Mouse (Mus musculus): ENCODE measurements around the gene Chrdl2. TPM values are rescaled to one million over a fixed set of nuclear protein-coding genes. Genes with fewer than 3 reads are reported as not detected.

The Chrdl2 gene
- 0.21 and 0.54 TPM in 2 replicates for polyA plus RNA-seq (2012; rRNA removed)

DNA sequence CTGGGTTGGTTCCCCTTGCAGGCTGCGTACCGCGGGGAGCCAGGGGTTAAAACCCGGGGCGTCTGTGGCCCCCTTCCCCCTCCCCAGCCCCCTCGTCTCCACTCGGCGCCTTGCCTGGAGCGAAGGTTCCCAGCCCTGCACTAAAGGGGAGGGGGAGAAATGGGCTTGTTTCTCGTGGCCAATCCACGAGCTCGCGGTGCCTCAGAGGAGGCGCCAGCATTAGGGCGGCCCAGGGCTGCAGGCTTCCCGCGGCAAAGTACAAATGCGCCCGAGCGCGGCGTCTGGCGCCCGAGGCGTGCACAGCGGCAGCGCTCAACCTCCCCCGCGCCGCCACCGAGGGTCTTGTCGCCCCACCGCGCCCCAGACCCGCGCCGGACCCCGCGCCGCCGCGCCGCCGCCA is at the start of gene Chrdl2:
TSS of gene Chrdl2 (plus strand) at position 383 of the 400 bp plus-strand sequence.

GRCm38 (mm10) chr7:99980132-99980591 is 25.8 kb upstream of the Chrdl2 start, which contains the start of gene Rnf169:
TSS of gene Rnf169 (minus strand) at chr7:99980448.

Other genes with a start within 250 kb of the Chrdl2 start
- not detected in 2 replicates for gene Olfr521, start 242.7 kb upstream of the Chrdl2 start, polyA plus RNA-seq (2012; rRNA removed)
- gene Neu3, start 177.8 kb upstream of the Chrdl2 start, polyA plus RNA-seq (2012; rRNA removed): 1.8 and 2.1 TPM in 2 replicates
- 0.49 and 0.52 TPM in 2 replicates for gene Xrra1, start 147.1 kb upstream of the Chrdl2 start, polyA plus RNA-seq (2012; rRNA removed)
- 100 and 114 TPM in 2 replicates for gene Spcs2, start 142.7 kb upstream of the Chrdl2 start, polyA plus RNA-seq (2012; rRNA removed)
- gene Rnf169, start 25.7 kb upstream of the Chrdl2 start, polyA plus RNA-seq (2012; rRNA removed): 8.7 and 9.6 TPM in 2 replicates
- gene Pold3, start 115.4 kb downstream of the Chrdl2 start, polyA plus RNA-seq (2012; rRNA removed): 52.0 and 54.3 TPM in 2 replicates
- 10.7 and 11.5 TPM in 2 replicates for gene Lipt2, start 153.1 kb downstream of the Chrdl2 start, polyA plus RNA-seq (2012; rRNA removed)
- 2.5 and 3.2 TPM in 2 replicates for gene Kcne3, start 170.3 kb downstream of the Chrdl2 start, polyA plus RNA-seq (2012; rRNA removed)
- gene Pgm2l1, start 221.2 kb downstream of the Chrdl2 start, polyA plus RNA-seq (2012; rRNA removed): 25.8 and 27.1 TPM in 2 replicates